Mouse (Mus musculus): ENCODE measurements around the gene Gga1.

- TF ChIP-seq CTCF (IDR thresholded peaks at IDR 0.05; ENCODE audit: extremely low read depth, insufficient read length, insufficient replicate concordance, low read depth, low read length) (no peak), POLR2A (IDR thresholded peaks at IDR 0.05; ENCODE audit: low read depth, low read length) (no peak)
Observed at GRCm38 (mm10) chr15:78846352-78846751, 30.6 kb upstream of the Gga1 start.
